Mouse (Mus musculus) kidney, postnatal 36 days (tissue): Measurements from ENCODE around the gene Gabrr2.
A peak's percentile ranks its signal among the peaks of the same experiment; 100 is the strongest.
"Not testable (repeated sequence)": the region's sequence is repeated elsewhere in the genome, so short reads cannot be mapped to it uniquely, and the experiment has no call there.

Experiments
- DNase-seq, 2 experiments: peaks; one replicate each; pipeline ENCODE4 v3.0.0; 2021 to 2022; ENCODE audit warnings: mixed read lengths in 2 of 2

Gene Gabrr2

DNA sequence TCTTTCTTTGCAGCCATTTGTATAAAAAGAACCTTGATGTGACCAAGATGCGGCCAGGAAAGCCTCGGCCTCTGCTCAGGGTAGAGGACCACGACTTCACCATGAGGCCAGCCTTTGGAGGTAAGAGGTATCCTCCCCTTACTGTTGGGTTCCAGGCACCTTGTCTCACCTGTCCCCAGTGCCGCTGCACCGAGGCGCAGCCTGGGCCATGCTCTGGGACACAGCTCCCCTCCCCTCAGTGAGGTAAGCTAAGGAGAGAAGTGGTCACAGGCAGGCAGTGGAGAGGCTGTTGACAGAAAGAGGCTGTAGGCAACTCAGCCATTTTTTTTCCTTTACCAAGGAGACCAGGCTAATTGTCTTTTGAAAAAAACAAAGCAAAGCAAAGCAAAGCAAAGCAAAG lies 8.5 kb downstream of the Gabrr2 start:
- no peak for DNase-seq

DNA sequence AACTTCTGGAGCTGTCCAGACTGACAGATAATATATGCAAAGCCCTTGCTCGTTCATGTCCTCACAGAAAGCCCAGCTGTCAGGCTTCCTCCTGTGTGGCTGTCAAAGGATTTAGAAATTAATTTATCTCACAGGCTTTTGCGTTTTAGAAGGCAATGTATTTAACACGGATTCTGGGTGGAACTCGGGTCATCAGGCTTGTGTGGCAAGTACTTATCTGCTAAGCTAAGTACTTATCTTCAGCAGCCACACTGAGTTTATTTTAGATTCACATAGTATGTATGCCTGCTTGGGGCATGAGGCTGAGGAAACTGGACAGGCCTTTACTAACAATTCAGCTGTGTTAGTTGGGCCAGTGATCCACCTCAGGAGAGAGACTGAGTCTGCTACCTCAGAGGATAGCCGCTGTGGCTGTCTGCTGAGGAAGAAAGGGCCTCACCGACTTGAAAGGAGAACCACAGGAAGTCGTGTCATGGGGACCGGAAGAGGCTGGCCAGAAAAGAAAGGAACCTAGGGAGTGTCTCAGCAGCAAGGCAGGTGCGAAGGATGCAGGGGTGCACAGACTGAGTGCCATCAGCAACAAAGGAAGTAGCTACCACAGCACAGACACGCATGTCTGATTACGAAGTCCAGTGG lies 9.8 kb downstream of the Gabrr2 start:
- no peak for DNase-seq

DNA sequence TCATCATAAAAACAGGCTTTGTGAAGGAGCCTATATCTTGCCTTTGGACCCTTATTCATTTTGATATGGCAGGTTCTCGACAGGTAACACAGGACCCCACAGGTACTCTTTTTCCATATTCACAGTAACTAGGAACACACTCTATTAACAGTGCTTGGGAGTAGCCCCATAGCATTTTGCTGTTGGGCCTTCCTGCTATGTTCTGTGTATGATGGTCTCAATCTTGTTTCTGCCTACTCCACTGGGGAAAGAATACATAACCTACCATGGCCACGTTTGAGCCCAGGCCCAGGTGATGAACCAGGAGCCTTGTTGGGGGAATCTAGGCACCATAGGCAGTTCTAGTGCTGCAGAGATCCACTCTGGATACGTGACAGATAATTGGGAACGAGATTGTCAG lies 11.6 kb downstream of the Gabrr2 start:
- no peak for DNase-seq

DNA sequence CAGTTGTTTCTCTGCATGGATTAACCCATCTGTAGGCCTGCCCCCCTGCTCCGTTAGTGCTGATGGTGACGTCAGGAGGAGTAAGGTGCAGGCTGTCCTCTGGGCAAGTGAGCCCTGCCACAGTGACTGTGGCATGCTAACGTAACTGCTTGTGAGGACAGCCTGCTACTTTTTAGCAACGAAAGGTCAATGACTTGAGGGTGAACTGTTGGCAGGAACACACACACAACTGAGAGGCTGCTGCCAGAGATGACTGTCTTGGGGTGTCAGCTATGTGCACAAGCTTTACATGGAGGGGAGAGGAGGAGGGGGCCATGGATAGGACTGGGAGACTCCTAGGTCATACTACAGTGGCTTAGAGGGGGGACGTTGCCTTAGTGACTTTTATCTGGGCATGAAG lies 12.1 kb downstream of the Gabrr2 start:
- no peak for DNase-seq

DNA sequence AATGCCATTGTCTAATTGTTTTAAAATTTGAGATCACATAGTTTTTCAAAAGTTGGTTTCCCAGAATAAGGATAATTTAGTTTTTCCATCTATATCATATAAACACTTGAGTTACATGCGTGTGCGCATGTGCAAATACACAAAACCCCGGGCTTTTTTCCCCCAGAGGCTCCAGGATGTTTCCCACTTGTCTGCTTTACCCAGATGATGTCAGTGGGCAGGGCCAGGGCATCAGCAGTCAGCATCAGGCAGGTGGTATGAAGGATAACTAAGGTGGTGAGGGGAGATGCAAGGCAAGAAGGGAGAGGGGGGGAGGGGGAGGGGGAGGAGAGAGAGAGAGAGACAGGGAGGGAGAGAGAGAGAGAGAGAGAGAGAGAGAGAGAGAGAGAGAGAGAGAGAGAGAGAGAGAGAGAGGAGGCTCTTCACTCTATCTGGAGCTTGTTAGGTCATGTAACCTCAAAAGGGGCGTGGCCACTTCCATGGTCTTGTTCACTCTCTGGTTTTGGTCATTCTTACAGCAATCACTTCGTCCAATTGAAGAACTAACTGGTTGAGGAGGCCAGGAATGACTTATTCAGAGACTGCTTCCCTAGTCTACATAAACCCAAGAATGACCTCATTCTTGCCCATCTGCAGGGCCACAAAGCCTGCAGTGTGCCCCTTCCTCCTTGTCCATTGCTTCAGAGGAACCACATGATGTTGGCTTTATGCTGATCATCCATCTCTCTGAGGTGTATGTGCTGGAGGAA lies 13.2 kb downstream of the Gabrr2 start:
- DNase-seq: peak in 1 of 2 experiments; percentile 13

DNA sequence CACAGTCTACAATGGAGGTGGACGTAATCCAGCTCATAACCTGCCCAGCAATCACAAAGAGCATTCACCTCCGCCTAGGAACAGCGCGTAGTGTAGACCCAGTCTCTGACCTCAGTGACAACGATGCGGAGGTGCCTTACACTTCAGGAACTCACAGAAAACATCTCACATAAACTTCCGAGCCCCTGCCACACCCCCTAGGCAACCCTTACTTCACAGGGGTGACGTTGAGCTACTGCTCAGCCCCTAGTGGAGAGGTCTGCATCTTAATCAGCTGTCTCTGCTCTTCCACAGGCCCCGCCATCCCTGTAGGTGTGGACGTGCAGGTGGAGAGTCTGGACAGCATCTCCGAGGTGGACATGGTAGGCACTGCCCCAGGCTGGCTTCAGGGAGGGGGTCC lies 14.4 kb downstream of the Gabrr2 start:
- no peak for DNase-seq

DNA sequence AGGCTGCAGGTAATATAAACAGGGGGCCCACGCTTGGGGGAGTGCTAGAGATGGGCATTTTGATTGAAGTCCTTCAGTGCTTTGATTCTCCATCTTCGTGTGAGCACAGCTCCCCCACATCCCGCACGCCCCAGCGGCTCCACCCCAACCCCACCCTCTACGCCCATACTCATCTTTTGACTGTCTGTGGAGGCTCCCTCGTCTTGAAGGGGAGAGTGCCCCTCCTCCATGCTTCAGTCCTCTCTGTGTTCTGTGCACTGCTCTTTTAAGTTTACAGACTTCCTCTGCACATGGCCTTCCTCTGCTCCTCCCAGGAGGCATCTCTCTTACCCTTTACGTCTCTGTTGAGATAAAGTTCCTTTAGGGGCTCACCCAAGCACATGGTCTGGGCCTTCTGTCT lies 14.9 kb downstream of the Gabrr2 start:
- no peak for DNase-seq

DNA sequence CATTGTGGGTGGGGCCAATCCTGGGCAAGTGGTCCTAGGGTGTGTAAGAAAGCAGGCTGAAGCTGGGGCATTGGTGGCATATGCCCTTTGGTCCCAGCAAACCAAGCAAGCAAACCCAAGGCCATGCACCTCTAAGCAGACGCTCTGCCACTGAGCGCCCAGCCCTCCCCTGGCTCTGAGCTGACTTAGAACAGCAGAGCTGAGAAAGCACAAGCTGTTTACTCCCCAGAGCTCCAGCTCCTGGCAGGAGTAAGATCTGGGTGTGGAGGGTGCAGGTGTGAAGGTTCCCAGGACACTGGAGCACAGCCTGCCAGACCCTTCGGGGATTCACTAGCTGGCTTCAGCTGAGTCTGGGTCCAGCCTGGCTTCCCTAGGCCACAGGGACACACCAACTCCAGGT lies 15.7 kb downstream of the Gabrr2 start:
- DNase-seq: no peak

DNA sequence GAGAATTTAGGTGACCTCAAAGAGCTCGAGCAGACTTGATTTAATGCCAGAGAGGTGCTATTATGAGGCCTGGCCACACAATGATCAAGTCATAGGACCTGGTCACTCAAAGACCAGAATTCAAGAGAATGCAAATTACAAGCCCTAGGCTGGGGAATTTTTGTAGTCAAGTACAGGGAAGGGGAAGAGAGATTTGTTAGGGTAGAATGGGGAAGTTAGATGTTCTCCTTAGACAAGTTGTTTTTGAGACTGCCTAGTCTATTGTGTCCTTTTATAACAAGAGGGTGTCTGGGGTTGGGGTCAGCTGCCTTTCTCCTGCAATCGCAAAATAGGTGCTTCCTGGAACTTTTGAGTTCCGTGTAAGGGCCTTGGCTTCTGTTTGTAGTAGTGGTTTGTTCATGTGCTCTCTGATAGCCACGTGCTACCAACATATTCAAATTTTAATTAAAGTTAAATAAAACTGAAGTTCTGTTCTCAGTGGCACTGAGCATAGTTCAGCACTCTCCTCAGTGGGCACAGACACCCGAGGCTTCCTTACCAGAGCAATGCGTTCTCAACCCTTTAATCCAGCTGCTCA lies 36.4 kb downstream of the Gabrr2 start:
- DNase-seq: no peak

DNA sequence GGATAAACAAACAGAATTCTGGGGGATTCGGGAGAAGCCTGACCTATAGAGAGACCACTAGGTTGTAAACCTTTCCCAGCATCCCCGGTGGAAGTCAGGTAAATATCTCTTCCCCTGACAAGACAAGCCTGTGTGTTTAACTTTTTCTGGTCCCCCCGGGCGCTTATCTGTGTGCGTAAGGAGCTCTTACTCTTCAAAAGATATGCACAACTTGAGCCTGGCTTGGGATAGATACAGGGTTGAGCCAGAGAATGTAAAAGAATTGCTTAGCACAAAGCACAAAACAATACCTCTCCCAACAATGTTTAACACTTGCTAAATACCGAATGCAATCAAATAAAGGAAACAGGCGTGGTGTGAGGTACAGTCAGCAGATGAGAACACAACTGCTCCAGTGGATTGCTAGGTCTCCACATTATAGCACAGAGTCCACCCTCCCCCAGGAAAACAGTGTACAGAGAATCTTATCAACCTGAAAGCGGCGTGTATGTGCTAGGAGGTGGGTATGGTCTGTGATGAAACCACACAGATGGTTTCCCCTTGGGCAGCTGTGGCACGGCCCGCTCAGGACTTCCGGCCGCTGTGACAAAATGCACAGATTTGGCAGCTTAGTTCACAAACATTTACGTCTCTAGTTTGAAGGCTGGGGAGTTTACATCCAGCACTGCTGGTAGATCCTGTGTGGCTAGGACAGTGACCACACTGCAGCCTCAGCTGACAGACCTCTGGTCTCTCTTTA lies 47.1 kb downstream of the Gabrr2 start:
- no peak for DNase-seq

DNA sequence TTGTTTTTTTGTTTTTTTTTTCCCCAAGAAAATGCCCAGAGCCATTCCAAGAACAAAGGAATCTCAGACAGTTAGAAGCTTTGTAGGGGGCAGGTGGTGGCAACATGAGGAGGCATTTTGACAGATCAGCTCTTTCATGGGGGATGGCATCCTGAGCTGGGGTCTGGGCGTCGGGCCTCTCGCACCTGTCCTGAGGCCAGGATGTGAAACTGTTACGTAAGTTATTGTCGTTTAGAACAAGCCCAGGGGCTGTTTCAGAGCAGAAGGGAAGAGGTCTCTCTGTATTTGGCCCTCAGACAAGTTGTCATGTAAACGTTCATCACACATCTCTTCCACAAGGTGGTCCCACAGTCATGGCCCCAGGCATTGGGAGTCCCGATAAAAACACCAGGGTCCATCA lies 48.0 kb downstream of the Gabrr2 start:
- no peak for DNase-seq

DNA sequence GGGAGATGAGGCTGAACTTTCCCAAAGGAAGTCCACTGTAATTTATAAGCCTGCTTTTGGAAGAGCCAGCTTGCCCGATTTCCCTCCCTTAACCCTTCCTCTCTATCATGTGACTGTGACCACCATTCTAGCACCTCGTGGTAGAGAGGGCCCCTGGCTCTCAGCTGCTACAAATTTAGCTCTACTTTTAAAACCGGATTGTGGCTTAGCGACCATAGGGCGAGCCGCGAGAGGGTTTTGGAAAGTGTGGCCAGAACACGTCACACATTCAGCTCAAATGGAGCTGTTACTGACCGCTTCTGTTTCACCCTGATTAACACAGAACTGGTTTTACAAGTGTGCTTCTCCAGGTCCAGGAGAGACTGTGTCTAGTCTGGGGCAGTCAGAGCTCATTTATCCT lies 48.6 kb downstream of the Gabrr2 start:
- no peak for DNase-seq

DNA sequence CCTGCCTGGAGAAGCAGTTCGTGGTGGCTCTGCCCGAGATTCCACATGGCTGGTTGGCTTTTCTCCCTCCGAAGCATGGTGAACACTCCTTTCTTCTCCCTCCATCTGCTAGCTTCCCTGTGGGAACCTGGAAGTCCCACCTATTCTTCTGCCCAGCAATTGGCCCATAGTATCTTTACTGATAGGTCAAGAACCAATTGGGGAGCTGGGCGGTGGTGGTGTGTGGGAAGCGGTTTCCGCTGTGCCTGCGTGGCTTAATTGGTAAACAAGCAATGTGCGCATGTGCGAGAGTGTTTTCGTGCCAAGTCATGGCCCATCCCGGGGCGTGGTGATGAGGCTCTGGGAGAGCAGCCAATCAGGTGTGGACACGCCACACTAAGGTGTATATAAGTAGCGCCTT lies 50.1 kb downstream of the Gabrr2 start:
- DNase-seq: not testable (repeated sequence)

DNA sequence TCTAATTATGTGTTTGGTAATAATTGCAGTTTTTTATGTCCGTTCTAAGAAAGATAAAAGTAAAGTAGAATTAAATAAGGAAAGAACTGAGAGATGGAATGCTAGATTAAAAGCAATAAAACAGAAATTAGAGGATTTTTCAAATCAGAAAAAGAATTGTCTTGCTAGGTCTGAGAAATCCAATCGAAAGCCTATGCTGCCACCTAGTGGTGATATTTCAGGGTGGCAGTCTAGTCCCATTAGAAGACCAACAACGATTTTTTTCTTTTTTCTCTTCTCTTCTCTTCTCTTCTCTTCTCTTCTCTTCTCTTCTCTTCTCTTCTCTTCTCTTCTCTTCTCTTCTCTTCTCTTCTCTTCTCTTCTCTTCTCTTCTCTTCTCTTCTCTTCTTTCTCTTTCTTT lies 56.3 kb downstream of the Gabrr2 start:
- peak; percentile 75 to 88 for DNase-seq

DNA sequence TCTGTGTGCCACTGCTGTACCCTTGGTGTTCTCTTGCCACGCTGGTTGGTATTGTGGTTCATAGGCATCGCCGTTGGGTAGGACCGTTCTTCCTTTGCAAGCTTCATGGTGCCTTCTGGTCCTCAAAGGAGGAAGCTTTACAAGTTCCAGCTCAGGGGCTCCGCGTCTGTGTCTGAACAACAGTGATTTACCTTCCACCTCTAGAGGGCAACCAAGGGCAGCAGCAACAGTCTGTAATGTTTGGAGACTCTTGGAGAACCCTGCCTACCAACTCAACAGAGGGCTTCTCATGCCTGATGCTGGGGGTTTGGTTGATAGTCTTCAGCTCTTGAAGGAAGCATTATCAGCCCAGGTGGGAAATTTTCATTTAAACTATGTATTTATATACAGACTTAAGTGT lies 61.7 kb downstream of the Gabrr2 start:
- DNase-seq: peak; percentile 56 to 72

DNA sequence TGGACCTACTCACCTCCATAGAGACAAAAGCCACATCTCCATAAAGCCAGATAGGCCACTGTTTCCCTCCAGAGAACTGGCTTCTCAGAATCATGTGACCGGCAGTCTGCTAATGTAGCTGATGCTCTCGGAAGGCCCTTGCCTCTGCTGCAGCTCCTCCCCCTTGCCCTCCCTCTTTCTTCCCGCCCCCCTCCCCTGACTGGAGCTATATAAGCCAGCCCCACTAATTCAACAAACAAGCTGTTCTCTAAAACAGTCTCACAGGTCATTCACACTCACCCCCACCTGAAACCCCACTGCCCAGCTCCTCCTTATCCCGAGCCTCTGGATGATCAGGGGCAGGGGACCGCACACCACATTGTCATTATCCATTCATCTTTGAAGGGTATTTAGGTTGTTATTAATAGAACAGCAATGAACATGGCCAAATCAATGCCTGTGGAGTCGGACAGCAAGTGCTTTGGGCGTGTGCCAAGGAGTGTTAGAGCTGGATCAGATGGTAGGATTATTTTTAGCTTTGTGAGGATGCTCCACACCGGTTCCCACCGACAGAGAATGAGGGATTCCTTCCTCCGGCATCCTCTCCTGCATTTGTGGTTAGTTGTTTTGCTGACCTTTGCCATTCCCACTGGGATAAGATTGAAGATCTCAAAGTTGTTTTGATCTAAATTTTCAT lies 62.7 kb downstream of the Gabrr2 start:
- DNase-seq: no peak

DNA sequence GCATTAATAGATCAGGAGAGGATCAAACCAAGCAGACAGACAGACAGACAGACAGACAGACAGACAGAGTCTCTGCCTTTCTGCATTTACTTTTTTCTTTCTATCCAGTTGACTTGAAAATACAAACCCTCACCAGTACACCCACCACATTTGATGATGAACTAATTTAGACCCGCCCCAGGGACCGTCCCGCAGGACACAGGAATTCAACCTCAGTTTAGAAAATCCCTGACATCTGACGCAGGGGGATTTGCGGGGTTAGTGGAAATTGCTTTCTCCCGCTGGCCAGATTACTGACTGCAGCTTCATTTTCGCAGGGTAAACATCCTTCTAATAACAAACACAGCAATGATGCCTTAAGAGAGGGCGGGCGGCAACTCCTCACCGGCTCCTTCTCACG lies 69.4 kb downstream of the Gabrr2 start, which contains the start of gene Gabrr1:
TSS of gene Gabrr1 (plus strand) at position 301 of the 400 bp plus-strand sequence.
- no peak for DNase-seq
